Mouse (Mus musculus) frontal cortex, postnatal 10 days (tissue): ENCODE data around the gene Galnt7.

ENCODE experiments used
- DNase-seq, 2 experiments: peaks; one replicate each; pipeline ENCODE4 v3.0.0; 2022; ENCODE audit warnings: low spot score in 2 of 2, mixed read lengths in 1 of 2

Galnt7 gene

GRCm38 (mm10) chr8:57628787-57629664, 23.8 kb downstream of the Galnt7 start:
- DNase-seq: no peak

GRCm38 (mm10) chr8:57627946-57628786, 24.7 kb downstream of the Galnt7 start:
- DNase-seq: no peak

- DNase-seq: no peak
Measured at GRCm38 (mm10) chr8:57623955-57624354, 28.9 kb downstream of the Galnt7 start.

- no peak for DNase-seq
Measured at GRCm38 (mm10) chr8:57623051-57623450, 29.8 kb downstream of the Galnt7 start.

GRCm38 (mm10) chr8:57616965-57617364, 35.9 kb downstream of the Galnt7 start:
- DNase-seq: no peak

- no peak for DNase-seq
Measured at GRCm38 (mm10) chr8:57615016-57615657, 37.7 kb downstream of the Galnt7 start.

- DNase-seq: no peak
Measured at GRCm38 (mm10) chr8:57611419-57611977, 41.3 kb downstream of the Galnt7 start.

GRCm38 (mm10) chr8:57610706-57611418, 42.0 kb downstream of the Galnt7 start:
- peak; percentile 24 to 34 for DNase-seq

- DNase-seq: no peak
Measured at GRCm38 (mm10) chr8:57602511-57602910, 50.3 kb downstream of the Galnt7 start.

GRCm38 (mm10) chr8:57601987-57602418, 50.8 kb downstream of the Galnt7 start:
- no peak for DNase-seq

- DNase-seq: no peak
Measured at GRCm38 (mm10) chr8:57599813-57600555, 52.8 kb downstream of the Galnt7 start.

GRCm38 (mm10) chr8:57595853-57596252, 57.0 kb downstream of the Galnt7 start:
- DNase-seq: no peak

- no peak for DNase-seq
Measured at GRCm38 (mm10) chr8:57594175-57594885, 58.5 kb downstream of the Galnt7 start.

- no peak for DNase-seq
Measured at GRCm38 (mm10) chr8:57592604-57593003, 60.2 kb downstream of the Galnt7 start.

GRCm38 (mm10) chr8:57591681-57592080, 61.2 kb downstream of the Galnt7 start:
- no peak for DNase-seq

- DNase-seq: no peak
Measured at GRCm38 (mm10) chr8:57590015-57590414, 62.8 kb downstream of the Galnt7 start.

- no peak for DNase-seq
Measured at GRCm38 (mm10) chr8:57589176-57589575, 63.7 kb downstream of the Galnt7 start.

- DNase-seq: no peak
Measured at GRCm38 (mm10) chr8:57588604-57589003, 64.2 kb downstream of the Galnt7 start.

GRCm38 (mm10) chr8:57586667-57587066, 66.2 kb downstream of the Galnt7 start:
- no peak for DNase-seq

- no peak for DNase-seq
Measured at GRCm38 (mm10) chr8:57585831-57586230, 67.0 kb downstream of the Galnt7 start.
